Mouse (Mus musculus) hindbrain, embryonic 12.5 days (tissue): ENCODE measurements at regions not wholly inside any gene's neighbourhood (a gene's known extent, or its start where the extent isn't known, plus 50 kb on each side); places are given as distances from the start of the nearest gene placed in this dataset.

ENCODE experiments used
- ATAC-seq: fragments of 200-750 bp; cut with Nextera tagmentation; 2 replicates; pipeline ENCODE4 v1.8.0; 2017; ENCODE audit warnings: moderate TSS enrichment; ENCODE audit not compliant: low FRiP score
- H3K27ac ChIP-seq: fragments of 300-500 bp; sonication (generic); 2 replicates; pipeline ENCODE4 v1.5.1; 2016; ENCODE audit warnings: mild to moderate bottlenecking
- H3K27me3 ChIP-seq: fragments of 300-500 bp; sonication (generic); 2 replicates; pipeline ENCODE4 v1.6.1; 2016; ENCODE audit warnings: mild to moderate bottlenecking
- H3K36me3 ChIP-seq: fragments of 300-500 bp; sonication (generic); 2 replicates; pipeline ENCODE4 v1.6.1; 2016; ENCODE audit warnings: mild to moderate bottlenecking
- H3K4me1 ChIP-seq: fragments of 300-500 bp; sonication (generic); 2 replicates; pipeline ENCODE4 v1.6.1; 2016
- H3K4me2 ChIP-seq: fragments of 300-500 bp; sonication (generic); replicated peaks from 2 replicates; pipeline ENCODE4 v1.6.1; 2016; ENCODE audit warnings: mild to moderate bottlenecking
- H3K4me3 ChIP-seq: fragments of 300-500 bp; sonication (generic); 2 replicates; pipeline ENCODE4 v1.5.1; 2016; ENCODE audit warnings: mild to moderate bottlenecking
- H3K9ac ChIP-seq: fragments of 300-500 bp; sonication (generic); 2 replicates; pipeline ENCODE4 v1.6.1; 2016; ENCODE audit warnings: mild to moderate bottlenecking, moderate library complexity
- H3K9me3 ChIP-seq: fragments of 300-500 bp; sonication (generic); replicated peaks from 2 replicates; pipeline ENCODE4 v1.6.1; 2016; ENCODE audit warnings: mild to moderate bottlenecking
- WGBS: fragments of 180-500 bp; shearing (Covaris S2); methylation state at CpG from one replicate; pipeline ENCODE4 v1.1.7; 2016; 5-methylcytosine and 5-hydroxymethylcytosine counted together

GRCm38 (mm10) chr9:80961818-80962217 lies 496.5 kb upstream of the Impg1 start:
- no peak for ATAC-seq
- Histone ChIP-seq H3K36me3 (no peaks in the 10 kb centered on the region), H3K4me1 (no peaks in the 10 kb centered on the region), H3K4me3 (no peak overlapping the region), H3K27me3 (no peaks in the 10 kb centered on the region), H3K9me3 (no peaks in the 10 kb centered on the region), H3K4me2 (no peak overlapping the region), H3K27ac (no peak overlapping the region), H3K9ac (no peak overlapping the region)
- WGBS, result 89% methylated on average over 2 of the region's 2 CpGs

DNA sequence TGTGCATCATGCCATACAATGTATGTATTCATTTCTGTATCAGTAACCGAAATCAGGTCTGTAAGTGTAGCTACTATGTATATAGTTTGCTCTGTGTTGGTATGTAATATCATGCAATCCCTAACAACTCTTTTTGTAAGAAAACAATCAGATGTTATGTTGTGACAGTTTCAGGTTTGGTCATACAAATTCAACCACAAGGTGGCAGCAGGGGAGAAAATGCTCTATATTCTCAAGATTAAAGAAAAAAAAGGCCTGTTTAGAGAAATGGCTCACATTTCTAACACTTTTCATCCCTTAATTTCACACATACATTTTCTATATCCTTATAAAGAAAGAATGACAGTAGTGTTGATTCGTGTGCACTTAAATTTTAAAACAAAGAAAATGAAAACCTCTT lies 477.7 kb upstream of the Impg1 start:
- no peaks in the 10 kb centered on the region for H3K36me3 ChIP-seq
- no peaks in the 10 kb centered on the region for H3K27me3 ChIP-seq
- no peaks in the 10 kb centered on the region for H3K4me1 ChIP-seq
- no peak overlapping the region for H3K9ac ChIP-seq
- H3K27ac ChIP-seq, result no peak overlapping the region
- no peak for ATAC-seq
- H3K9me3 ChIP-seq, result no peaks in the 10 kb centered on the region
- no peak overlapping the region for H3K4me3 ChIP-seq
- 63% methylated on average over 2 of the region's 2 CpGs for WGBS
- no peak overlapping the region for H3K4me2 ChIP-seq

DNA sequence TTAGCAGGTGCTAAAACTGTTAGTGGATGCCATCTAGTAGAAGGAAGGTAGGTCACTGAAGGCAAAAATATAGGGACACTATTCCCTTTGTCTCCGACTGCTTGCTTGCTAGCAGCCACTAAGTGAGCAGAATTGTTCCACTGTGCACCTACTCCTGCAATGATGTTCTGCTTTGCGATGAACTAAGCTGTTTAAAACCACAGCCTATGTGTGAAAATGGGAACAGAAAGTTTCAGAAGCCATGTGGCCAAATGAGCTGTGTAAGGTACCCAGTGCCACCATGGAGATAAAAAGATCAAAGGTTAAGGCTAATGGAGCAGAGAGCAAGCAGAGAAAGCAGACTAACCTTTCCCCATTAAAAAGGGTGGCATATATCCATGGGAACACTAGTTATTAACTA lies 476.1 kb upstream of the Impg1 start:
- ATAC-seq, result no peak
- Histone ChIP-seq H3K4me1 (no peaks in the 10 kb centered on the region), H3K27me3 (no peaks in the 10 kb centered on the region), H3K4me3 (no peak overlapping the region), H3K27ac (no peak overlapping the region), H3K36me3 (no peaks in the 10 kb centered on the region), H3K4me2 (no peak overlapping the region), H3K9me3 (no peaks in the 10 kb centered on the region), H3K9ac (no peak overlapping the region)
- WGBS, result 76% methylated on average over 2 of the region's 2 CpGs

DNA sequence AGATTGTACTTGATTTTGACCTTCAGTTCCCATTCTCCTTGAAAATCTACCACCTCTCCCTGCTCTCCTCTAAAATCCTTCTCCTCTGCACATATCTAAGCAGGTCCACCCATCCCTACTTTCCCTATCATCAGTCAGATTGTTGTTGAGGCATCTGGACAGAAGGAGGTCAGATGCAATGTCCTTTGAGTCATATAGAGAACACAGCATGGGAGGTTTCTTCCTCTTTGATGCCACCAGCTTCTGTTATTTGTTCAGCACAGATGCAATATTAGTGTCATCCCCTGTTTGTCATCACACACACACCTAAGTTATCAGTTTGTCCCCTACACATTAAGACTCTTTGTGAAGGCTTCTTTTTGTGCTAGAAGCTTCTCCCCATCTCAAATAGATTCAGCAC lies 473.0 kb upstream of the Impg1 start:
- Histone ChIP-seq H3K9ac (no peak overlapping the region), H3K4me2 (no peak overlapping the region), H3K27ac (no peak overlapping the region), H3K36me3 (no peaks in the 10 kb centered on the region), H3K4me3 (no peak overlapping the region), H3K9me3 (no peaks in the 10 kb centered on the region), H3K4me1 (no peaks in the 10 kb centered on the region), H3K27me3 (no peaks in the 10 kb centered on the region)
- ATAC-seq, result no peak

GRCm38 (mm10) chr9:80930628-80931027 lies 465.3 kb upstream of the Impg1 start:
- no peak overlapping the region for H3K27ac ChIP-seq
- 0 out of 2 replicates have a peak, but pooled peaks cover 2% of the 10 kb centered on the region for H3K4me1 ChIP-seq
- no peak overlapping the region for H3K9ac ChIP-seq
- 73% methylated on average over 2 of the region's 2 CpGs for WGBS
- no peaks in the 10 kb centered on the region for H3K36me3 ChIP-seq
- H3K27me3 ChIP-seq, result no peaks in the 10 kb centered on the region
- no peaks in the 10 kb centered on the region for H3K9me3 ChIP-seq
- no peak overlapping the region for H3K4me3 ChIP-seq
- no peak overlapping the region for H3K4me2 ChIP-seq
- ATAC-seq, result no peak

GRCm38 (mm10) chr9:80920304-80920703 lies 455.0 kb upstream of the Impg1 start:
- H3K4me3 ChIP-seq, result no peak overlapping the region
- WGBS, result 98% methylated on average over 1 of the region's 1 CpGs
- H3K9me3 ChIP-seq, result no peaks in the 10 kb centered on the region
- no peak for ATAC-seq
- no peaks in the 10 kb centered on the region for H3K4me1 ChIP-seq
- H3K4me2 ChIP-seq, result no peak overlapping the region
- no peak overlapping the region for H3K27ac ChIP-seq
- no peaks in the 10 kb centered on the region for H3K27me3 ChIP-seq
- H3K9ac ChIP-seq, result no peak overlapping the region
- no peaks in the 10 kb centered on the region for H3K36me3 ChIP-seq

DNA sequence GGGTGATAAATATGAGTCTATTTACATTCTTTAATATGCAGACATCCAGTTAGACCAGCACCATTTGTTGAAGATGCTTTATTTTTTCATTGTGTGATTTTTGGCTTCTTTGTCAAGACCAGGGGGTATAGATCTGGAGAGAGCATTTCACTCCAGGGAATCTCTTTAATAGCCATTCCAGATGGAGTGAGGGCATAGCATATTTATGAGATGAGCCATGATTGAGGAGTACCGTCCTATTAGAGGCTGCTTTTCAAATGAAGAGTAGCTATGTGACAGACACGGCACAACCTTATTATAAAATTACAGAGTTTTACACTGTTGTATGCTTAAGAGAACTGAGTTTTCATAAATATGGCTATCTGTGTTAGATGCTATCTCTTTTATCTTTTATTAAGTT lies 448.6 kb upstream of the Impg1 start:
- Histone ChIP-seq H3K4me3 (no peak overlapping the region), H3K27ac (no peak overlapping the region), H3K4me1 (no peaks in the 10 kb centered on the region), H3K36me3 (no peaks in the 10 kb centered on the region), H3K9ac (no peak overlapping the region), H3K4me2 (no peak overlapping the region), H3K9me3 (no peaks in the 10 kb centered on the region), H3K27me3 (no peaks in the 10 kb centered on the region)
- 62% methylated on average over 2 of the region's 2 CpGs for WGBS
- ATAC-seq, result no peak; the same call in 1 of the 2 replicates

GRCm38 (mm10) chr9:80912177-80912576 lies 446.9 kb upstream of the Impg1 start:
- ATAC-seq, result no peak
- H3K4me1 ChIP-seq, result no peaks in the 10 kb centered on the region

GRCm38 (mm10) chr9:80866807-80867206 lies 401.5 kb upstream of the Impg1 start:
- no peaks in the 10 kb centered on the region for H3K9me3 ChIP-seq
- no peaks in the 10 kb centered on the region for H3K36me3 ChIP-seq
- 75% methylated on average over 4 of the region's 4 CpGs for WGBS
- H3K27ac ChIP-seq, result no peak overlapping the region
- H3K4me2 ChIP-seq, result no peak overlapping the region
- H3K4me3 ChIP-seq, result no peak overlapping the region
- H3K9ac ChIP-seq, result no peak overlapping the region
- no peaks in the 10 kb centered on the region for H3K4me1 ChIP-seq
- no peaks in the 10 kb centered on the region for H3K27me3 ChIP-seq
- ATAC-seq, result no peak

More at GRCm38 (mm10) chr9:80912177-80912576, 446.9 kb upstream of the Impg1 start:
- H3K4me3 ChIP-seq, result no peak overlapping the region
- no peaks in the 10 kb centered on the region for H3K9me3 ChIP-seq
- no peak overlapping the region for H3K9ac ChIP-seq
- no peaks in the 10 kb centered on the region for H3K27me3 ChIP-seq
- H3K36me3 ChIP-seq, result no peaks in the 10 kb centered on the region
- no peak overlapping the region for H3K4me2 ChIP-seq
- H3K27ac ChIP-seq, result no peak overlapping the region

DNA sequence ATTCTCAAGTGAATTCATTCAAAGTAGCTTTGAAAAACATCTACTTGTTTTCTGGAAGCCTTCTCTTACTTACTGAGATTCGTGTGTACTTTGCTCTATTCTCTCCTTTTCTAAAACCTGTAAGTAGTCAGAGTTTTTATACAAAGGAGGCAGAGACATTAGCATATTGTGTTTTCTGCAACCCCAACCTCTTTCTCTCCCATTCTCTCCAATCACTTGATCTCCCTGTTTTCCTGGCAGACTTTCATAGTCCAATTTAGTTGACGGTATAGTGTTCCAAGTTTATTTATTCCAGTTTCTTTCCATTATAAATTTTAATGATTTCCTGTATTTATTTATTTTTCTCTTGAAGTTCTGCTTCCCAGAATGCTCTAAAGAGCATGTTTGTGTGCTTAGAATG lies 393.7 kb upstream of the Impg1 start:
- no peak for ATAC-seq
- no peak overlapping the region for H3K4me3 ChIP-seq

DNA sequence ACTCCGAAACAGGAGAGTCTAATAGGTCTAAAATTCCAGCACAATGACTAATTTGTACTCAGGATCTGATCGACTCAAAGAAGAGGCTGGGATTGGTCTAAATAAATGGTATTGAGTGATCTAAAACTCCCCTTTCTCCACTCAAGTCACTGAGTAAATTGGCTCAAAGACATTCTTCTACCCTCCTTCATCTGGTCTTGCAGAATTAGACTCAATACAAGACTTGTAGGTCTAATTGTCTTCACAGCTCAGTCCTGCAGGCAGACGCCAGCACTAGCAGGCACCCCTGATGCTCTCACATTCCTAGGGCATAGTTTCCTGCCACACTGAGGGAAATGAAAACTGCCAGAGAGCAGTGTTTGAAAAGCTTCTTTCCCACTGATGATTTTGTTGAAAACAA lies 382.9 kb upstream of the Impg1 start:
- no peak overlapping the region for H3K27ac ChIP-seq
- no peak overlapping the region for H3K4me2 ChIP-seq
- no peaks in the 10 kb centered on the region for H3K4me1 ChIP-seq
- H3K27me3 ChIP-seq, result no peaks in the 10 kb centered on the region
- WGBS, result 48% methylated on average over 3 of the region's 3 CpGs
- H3K9me3 ChIP-seq, result no peaks in the 10 kb centered on the region
- no peaks in the 10 kb centered on the region for H3K36me3 ChIP-seq
- H3K4me3 ChIP-seq, result no peak overlapping the region
- ATAC-seq, result no peak
- H3K9ac ChIP-seq, result no peak overlapping the region

More for the DNA sequence above, 393.7 kb upstream of the Impg1 start:
- Histone ChIP-seq H3K27ac (no peak overlapping the region), H3K4me2 (no peak overlapping the region), H3K36me3 (no peaks in the 10 kb centered on the region), H3K9me3 (no peaks in the 10 kb centered on the region), H3K27me3 (no peaks in the 10 kb centered on the region), H3K4me1 (no peaks in the 10 kb centered on the region), H3K9ac (no peak overlapping the region)
- WGBS, result 63% methylated on average over 2 of the region's 2 CpGs

GRCm38 (mm10) chr9:80832808-80833207 lies 367.5 kb upstream of the Impg1 start:
- WGBS, result 79% methylated on average over 2 of the region's 2 CpGs
- Histone ChIP-seq H3K27ac (no peak overlapping the region), H3K9me3 (no peaks in the 10 kb centered on the region), H3K9ac (no peak overlapping the region), H3K36me3 (no peaks in the 10 kb centered on the region), H3K4me1 (no peaks in the 10 kb centered on the region), H3K27me3 (no peaks in the 10 kb centered on the region), H3K4me3 (no peak overlapping the region), H3K4me2 (no peak overlapping the region)
- no peak for ATAC-seq

DNA sequence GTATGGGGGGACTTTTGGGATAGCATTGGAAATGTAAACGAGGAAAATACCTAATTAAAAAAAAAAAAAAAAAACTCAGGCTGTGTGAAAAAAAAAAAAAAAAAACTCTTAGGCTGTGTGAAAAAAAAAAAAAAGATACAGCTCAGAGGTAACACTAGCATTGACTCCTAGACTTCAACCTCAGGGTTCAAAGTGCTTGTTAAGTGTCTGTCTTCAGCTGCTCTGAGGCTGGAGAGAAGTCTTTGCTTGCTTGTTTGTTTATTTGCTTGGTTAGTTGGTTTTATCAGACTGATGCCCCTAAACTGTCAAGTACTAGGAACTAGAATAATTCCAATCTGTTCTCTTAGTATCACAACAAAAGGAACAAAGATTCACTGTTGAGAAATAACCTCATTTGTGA lies 360.1 kb upstream of the Impg1 start:
- H3K4me3 ChIP-seq, result no peak overlapping the region
- no peaks in the 10 kb centered on the region for H3K36me3 ChIP-seq
- H3K4me2 ChIP-seq, result no peak overlapping the region
- no peak for ATAC-seq
- no peaks in the 10 kb centered on the region for H3K27me3 ChIP-seq
- 50% methylated on average over 1 of the region's 1 CpGs for WGBS
- H3K9ac ChIP-seq, result no peak overlapping the region
- H3K4me1 ChIP-seq, result no peaks in the 10 kb centered on the region
- H3K9me3 ChIP-seq, result no peaks in the 10 kb centered on the region
- no peak overlapping the region for H3K27ac ChIP-seq

- 88% methylated on average over 3 of the region's 3 CpGs for WGBS
- ATAC-seq, result no peak
- Histone ChIP-seq H3K4me3 (no peak overlapping the region), H3K4me1 (no peaks in the 10 kb centered on the region), H3K4me2 (no peak overlapping the region), H3K9ac (no peak overlapping the region), H3K27ac (no peak overlapping the region), H3K27me3 (no peaks in the 10 kb centered on the region), H3K9me3 (no peaks in the 10 kb centered on the region), H3K36me3 (no peaks in the 10 kb centered on the region)
These were observed 354.8 kb upstream of the Impg1 start for GRCm38 (mm10) chr9:80820066-80820465.
